Mouse (Mus musculus): Measurements from ENCODE around the gene Chst12. TPM values are rescaled to one million over a fixed set of nuclear protein-coding genes. Genes with fewer than 3 reads are reported as not detected.
"Not testable (repeated sequence)": the region's sequence is repeated elsewhere in the genome, so short reads cannot be mapped to it uniquely, and the experiment has no call there.

The Chst12 gene
- 21.4 and 26.2 TPM in 2 replicates for total RNA-seq (2017)

- ATAC-seq (replicated peaks in 1 of 2; ENCODE audit: insufficient read depth in 1 of 2, low FRiP score in 2 of 2, low TSS enrichment in 1 of 2, low read depth in 1 of 2, poor library complexity in 2 of 2, severe bottlenecking in 2 of 2), result peak; percentile 72 to 74
These were observed at the start of gene Chst12 for GRCm38 (mm10) chr5:140505208-140505780. TSS of gene Chst12 (plus strand) at chr5:140505550.

GRCm38 (mm10) chr5:140461476-140461875 lies 43.9 kb upstream of the Chst12 start:
- no peak for ATAC-seq (replicated peaks in 1 of 2; ENCODE audit: insufficient read depth in 1 of 2, low FRiP score in 2 of 2, low TSS enrichment in 1 of 2, low read depth in 1 of 2, poor library complexity in 2 of 2, severe bottlenecking in 2 of 2)

- not testable (repeated sequence) for ATAC-seq (replicated peaks in 1 of 2; ENCODE audit: insufficient read depth in 1 of 2, low FRiP score in 2 of 2, low TSS enrichment in 1 of 2, low read depth in 1 of 2, poor library complexity in 2 of 2, severe bottlenecking in 2 of 2)
These were observed 42.2 kb upstream of the Chst12 start for GRCm38 (mm10) chr5:140463151-140463550.

GRCm38 (mm10) chr5:140464943-140465342 lies 40.4 kb upstream of the Chst12 start:
- ATAC-seq (replicated peaks in 1 of 2; ENCODE audit: insufficient read depth in 1 of 2, low FRiP score in 2 of 2, low TSS enrichment in 1 of 2, low read depth in 1 of 2, poor library complexity in 2 of 2, severe bottlenecking in 2 of 2), result no peak

GRCm38 (mm10) chr5:140472336-140472735 lies 33.0 kb upstream of the Chst12 start:
- peak in 1 of 2 experiments; percentile 48; a peak in 1 of 4 replicates for ATAC-seq (replicated peaks in 1 of 2; ENCODE audit: insufficient read depth in 1 of 2, low FRiP score in 2 of 2, low TSS enrichment in 1 of 2, low read depth in 1 of 2, poor library complexity in 2 of 2, severe bottlenecking in 2 of 2)

GRCm38 (mm10) chr5:140481458-140481857 lies 23.9 kb upstream of the Chst12 start:
- ATAC-seq (replicated peaks in 1 of 2; ENCODE audit: insufficient read depth in 1 of 2, low FRiP score in 2 of 2, low TSS enrichment in 1 of 2, low read depth in 1 of 2, poor library complexity in 2 of 2, severe bottlenecking in 2 of 2), result no peak

GRCm38 (mm10) chr5:140491142-140491541 lies 14.2 kb upstream of the Chst12 start:
- no peak for ATAC-seq (replicated peaks in 1 of 2; ENCODE audit: insufficient read depth in 1 of 2, low FRiP score in 2 of 2, low TSS enrichment in 1 of 2, low read depth in 1 of 2, poor library complexity in 2 of 2, severe bottlenecking in 2 of 2)

GRCm38 (mm10) chr5:140492684-140493233 lies 12.6 kb upstream of the Chst12 start:
- no peak for ATAC-seq (replicated peaks in 1 of 2; ENCODE audit: insufficient read depth in 1 of 2, low FRiP score in 2 of 2, low TSS enrichment in 1 of 2, low read depth in 1 of 2, poor library complexity in 2 of 2, severe bottlenecking in 2 of 2)

GRCm38 (mm10) chr5:140498176-140498575 lies 7.2 kb upstream of the Chst12 start:
- ATAC-seq (replicated peaks in 1 of 2; ENCODE audit: insufficient read depth in 1 of 2, low FRiP score in 2 of 2, low TSS enrichment in 1 of 2, low read depth in 1 of 2, poor library complexity in 2 of 2, severe bottlenecking in 2 of 2), result peak in 1 of 2 experiments; percentile 36; a peak in 1 of 4 replicates

GRCm38 (mm10) chr5:140500736-140501135 lies 4.6 kb upstream of the Chst12 start:
- no peak for ATAC-seq (replicated peaks in 1 of 2; ENCODE audit: insufficient read depth in 1 of 2, low FRiP score in 2 of 2, low TSS enrichment in 1 of 2, low read depth in 1 of 2, poor library complexity in 2 of 2, severe bottlenecking in 2 of 2)

GRCm38 (mm10) chr5:140501982-140502836 lies 3.1 kb upstream of the Chst12 start:
- ATAC-seq (replicated peaks in 1 of 2; ENCODE audit: insufficient read depth in 1 of 2, low FRiP score in 2 of 2, low TSS enrichment in 1 of 2, low read depth in 1 of 2, poor library complexity in 2 of 2, severe bottlenecking in 2 of 2), result peak; percentile 39 to 47

GRCm38 (mm10) chr5:140502925-140503324 lies 2.4 kb upstream of the Chst12 start:
- not testable (repeated sequence) for ATAC-seq (replicated peaks in 1 of 2; ENCODE audit: insufficient read depth in 1 of 2, low FRiP score in 2 of 2, low TSS enrichment in 1 of 2, low read depth in 1 of 2, poor library complexity in 2 of 2, severe bottlenecking in 2 of 2)

GRCm38 (mm10) chr5:140506096-140506794 lies 895 bp downstream of the Chst12 start:
- ATAC-seq (replicated peaks in 1 of 2; ENCODE audit: insufficient read depth in 1 of 2, low FRiP score in 2 of 2, low TSS enrichment in 1 of 2, low read depth in 1 of 2, poor library complexity in 2 of 2, severe bottlenecking in 2 of 2), result peak in 1 of 2 experiments; percentile 3; a peak in 1 of 4 replicates

- no peak for ATAC-seq (replicated peaks in 1 of 2; ENCODE audit: insufficient read depth in 1 of 2, low FRiP score in 2 of 2, low TSS enrichment in 1 of 2, low read depth in 1 of 2, poor library complexity in 2 of 2, severe bottlenecking in 2 of 2)
These were observed 2.3 kb downstream of the Chst12 start for GRCm38 (mm10) chr5:140507466-140508208.

- ATAC-seq (replicated peaks in 1 of 2; ENCODE audit: insufficient read depth in 1 of 2, low FRiP score in 2 of 2, low TSS enrichment in 1 of 2, low read depth in 1 of 2, poor library complexity in 2 of 2, severe bottlenecking in 2 of 2), result peak; percentile 40 to 55
These were observed 3.3 kb downstream of the Chst12 start for GRCm38 (mm10) chr5:140508686-140509085.

- ATAC-seq (replicated peaks in 1 of 2; ENCODE audit: insufficient read depth in 1 of 2, low FRiP score in 2 of 2, low TSS enrichment in 1 of 2, low read depth in 1 of 2, poor library complexity in 2 of 2, severe bottlenecking in 2 of 2), result no peak
These were observed 3.9 kb downstream of the Chst12 start for GRCm38 (mm10) chr5:140509204-140509603.
